Mouse (Mus musculus): ENCODE data around the gene Nek8. TPM values are rescaled to one million over a fixed set of nuclear protein-coding genes. Genes with fewer than 3 reads are reported as not detected.
A peak's percentile ranks its signal among the peaks of the same experiment; 100 is the strongest.

Nek8 gene
- polyA plus RNA-seq, 1 experiment from 2014 or later = 14.1 TPM

- DNase-seq (ENCODE audit: low spot score) = no peak
These were observed 9.1 kb downstream of the Nek8 start for GRCm38 (mm10) chr11:78167257-78167959.

- DNase-seq (ENCODE audit: low spot score) = no peak
These were observed 9.8 kb downstream of the Nek8 start for GRCm38 (mm10) chr11:78166640-78167039.

DNA sequence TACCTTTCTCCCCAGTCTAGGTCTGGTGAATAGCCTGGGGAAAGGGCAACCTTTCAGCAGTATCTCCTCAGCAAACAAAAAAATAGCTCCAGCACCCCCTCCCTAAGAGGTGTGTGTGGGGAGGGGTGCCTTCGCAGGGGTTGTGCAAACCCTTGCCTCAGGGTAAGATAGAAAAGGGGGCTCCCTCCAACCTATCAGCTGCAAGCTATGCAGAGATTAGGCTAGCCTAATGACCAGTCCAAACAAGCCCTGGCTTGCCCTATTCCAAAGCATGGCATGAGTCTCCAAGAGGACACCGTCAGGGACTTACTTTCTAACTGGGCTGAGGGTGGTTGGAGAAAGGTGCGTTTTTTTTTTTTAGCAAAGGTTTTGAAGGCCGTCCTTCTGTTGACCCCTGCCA, 10.3 kb downstream of the Nek8 start:
- no peak for DNase-seq (ENCODE audit: low spot score)

GRCm38 (mm10) chr11:78165761-78166109, 10.7 kb downstream of the Nek8 start:
- no peak for DNase-seq (ENCODE audit: low spot score)

- peak; percentile 88 for DNase-seq (ENCODE audit: low spot score)
These were observed 11.3 kb downstream of the Nek8 start, which contains the start of gene Traf4 for GRCm38 (mm10) chr11:78164924-78165760. Gene Traf4 (minus strand): TSS chr11:78165589.

DNA sequence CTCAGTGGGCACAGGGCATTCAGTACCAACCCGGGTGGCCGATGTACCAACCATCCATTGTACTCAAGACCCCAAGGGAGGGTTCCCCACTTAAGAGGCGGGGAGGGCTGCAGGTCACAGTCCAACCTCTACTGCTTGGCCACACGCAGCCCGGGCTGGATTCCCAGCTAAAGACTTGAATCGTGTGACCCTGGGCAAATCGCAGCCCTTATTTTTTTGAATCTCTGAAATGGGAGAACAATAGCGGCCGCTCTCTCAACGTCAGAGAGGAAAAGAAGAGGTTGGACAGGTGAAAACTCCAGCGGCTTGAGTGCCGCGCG, 11.9 kb downstream of the Nek8 start:
- DNase-seq (ENCODE audit: low spot score) = no peak

- DNase-seq (ENCODE audit: low spot score) = peak; percentile 79
These were observed 12.5 kb downstream of the Nek8 start for GRCm38 (mm10) chr11:78163681-78164603.

DNA sequence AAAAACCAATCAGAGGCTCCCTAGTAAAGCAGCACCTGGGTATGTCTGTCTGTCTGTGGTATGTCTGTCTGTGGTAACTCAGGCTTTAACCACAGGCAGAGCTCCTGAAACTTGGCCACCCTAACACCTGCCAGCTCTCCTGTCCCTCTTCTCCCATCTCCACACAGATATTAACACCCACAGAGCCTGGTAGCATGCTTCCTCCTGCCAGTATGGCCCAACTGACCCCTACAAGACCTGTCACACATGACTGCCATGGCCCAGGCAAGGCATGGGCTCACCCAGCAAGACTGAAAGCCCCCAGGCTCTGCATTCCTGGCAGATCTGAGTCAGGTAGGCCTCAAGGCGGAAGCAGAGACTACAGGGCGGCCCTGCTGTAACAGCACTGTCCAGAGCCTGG, 13.4 kb downstream of the Nek8 start:
- peak; percentile 39 for DNase-seq (ENCODE audit: low spot score)

DNA sequence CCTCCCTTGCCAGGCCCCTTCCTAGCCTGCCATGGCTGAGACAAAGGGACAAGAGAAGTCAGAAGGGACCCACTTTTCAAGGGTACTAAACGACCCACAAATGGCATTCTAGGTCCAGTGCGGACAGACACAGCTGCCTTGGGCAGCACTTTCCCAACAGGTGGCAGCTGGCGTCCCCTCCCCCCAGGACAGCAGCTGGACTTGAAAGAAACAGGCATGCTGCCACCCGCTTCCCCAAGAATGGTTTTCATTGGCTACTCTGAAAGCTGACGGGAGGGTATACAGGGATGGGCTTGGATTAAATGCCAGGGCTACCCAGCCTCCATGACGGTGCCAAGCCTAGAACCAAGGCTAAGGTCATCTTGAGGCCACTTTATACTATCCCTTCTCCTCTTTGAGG, 14.0 kb downstream of the Nek8 start:
- no peak for DNase-seq (ENCODE audit: low spot score)

DNA sequence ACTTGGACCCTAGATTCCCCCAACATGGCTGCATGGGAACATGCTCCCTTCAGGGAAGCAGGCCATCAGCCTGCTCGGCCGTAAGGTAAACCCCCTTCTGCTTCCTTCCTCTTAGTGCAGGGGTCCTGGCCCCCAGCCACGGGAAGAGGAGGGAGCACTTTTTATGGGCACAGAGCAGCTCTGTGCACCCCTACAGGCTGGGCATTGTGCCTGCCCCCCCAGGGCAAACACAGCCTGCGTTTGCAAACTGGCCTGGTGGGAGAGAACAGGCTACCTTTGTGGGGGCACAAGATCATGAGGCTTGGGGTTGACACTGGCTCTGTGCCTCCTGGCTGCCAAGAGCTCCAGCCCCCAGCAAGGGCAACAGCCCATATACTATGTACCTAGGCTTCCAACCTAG, 14.5 kb downstream of the Nek8 start:
- no peak for DNase-seq (ENCODE audit: low spot score)

DNA sequence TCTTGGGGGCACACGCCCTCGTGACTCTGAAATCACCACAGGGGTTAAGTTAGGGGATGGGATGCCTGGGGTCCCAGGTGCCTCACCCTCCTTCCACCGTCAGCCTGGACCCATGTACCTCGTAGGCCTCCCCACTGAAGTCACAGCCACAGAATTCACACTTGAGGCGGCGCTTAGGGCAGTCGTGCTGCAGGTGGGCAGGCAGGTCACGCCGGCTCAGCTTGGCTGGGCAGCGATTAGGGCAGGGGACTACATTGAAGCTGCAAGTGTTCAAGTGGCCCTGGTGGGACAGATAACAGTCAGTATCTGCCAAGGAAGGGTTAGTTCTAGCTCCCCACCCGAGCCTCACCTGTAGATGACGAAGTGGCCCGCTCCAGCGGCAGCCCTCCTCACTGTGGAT, 15.3 kb downstream of the Nek8 start:
- no peak for DNase-seq (ENCODE audit: low spot score)

- DNase-seq (ENCODE audit: low spot score) = no peak
These were observed 15.8 kb downstream of the Nek8 start for GRCm38 (mm10) chr11:78160675-78161074.

DNA sequence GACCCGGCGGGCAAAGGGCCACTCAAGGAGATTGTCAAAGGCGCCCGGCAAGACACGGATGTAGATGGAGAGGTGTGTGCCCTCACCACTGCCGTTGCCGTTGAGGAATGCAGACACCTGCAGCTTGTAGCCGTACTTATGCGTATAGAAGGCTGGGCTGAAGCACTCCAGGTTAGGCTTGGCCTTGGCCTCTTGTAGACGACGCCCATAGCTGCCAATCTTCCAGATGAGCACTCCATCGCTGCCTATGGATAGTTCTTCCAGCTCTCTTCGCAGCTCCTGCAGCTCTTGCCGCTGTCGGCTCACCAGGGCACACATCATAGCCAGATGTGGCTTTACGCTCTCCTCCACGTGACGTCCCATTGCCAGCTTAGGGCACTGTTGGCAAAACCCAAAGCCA, 16.3 kb downstream of the Nek8 start:
- DNase-seq (ENCODE audit: low spot score) = no peak

DNA sequence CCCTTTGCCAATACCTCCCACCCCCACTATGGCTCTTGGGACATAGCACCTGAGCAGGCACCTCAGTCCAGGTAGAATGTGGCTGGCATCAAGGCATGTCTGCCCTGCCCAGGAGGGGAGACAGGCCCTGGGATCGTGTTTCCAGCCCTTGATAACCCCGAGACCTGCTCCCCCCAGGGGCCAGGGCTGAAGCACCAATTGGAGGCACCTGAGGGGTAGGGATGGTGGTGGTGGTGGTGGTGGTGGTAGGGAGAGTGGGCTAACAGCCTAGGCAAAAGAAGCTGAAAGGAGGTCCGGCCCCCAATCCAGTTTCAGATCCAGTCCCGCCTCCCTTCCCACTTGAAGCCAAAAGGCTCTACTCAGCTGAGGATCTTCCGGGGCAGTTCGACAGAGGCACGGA, 16.9 kb downstream of the Nek8 start:
- DNase-seq (ENCODE audit: low spot score) = no peak

DNA sequence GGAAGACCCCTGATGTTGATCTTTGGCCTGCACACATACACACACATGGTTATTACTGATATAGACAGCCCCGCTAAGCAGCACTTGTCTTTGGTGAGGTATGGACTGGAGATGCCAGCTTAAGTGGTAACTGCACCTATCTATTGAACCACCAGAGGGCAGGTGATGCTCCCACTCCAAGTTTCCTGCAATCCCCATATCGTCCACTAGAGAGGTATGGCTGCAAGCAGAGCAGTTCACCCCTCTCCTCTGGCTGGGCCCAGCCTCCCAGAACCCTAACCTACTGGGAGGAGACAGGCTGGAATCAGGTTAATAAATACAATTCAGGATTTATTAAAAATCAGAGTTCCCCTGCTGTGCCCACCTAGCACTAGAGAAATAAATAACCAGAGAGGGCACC, 17.4 kb downstream of the Nek8 start:
- DNase-seq (ENCODE audit: low spot score) = peak; percentile 87

GRCm38 (mm10) chr11:78156156-78156699, 20.2 kb downstream of the Nek8 start:
- DNase-seq (ENCODE audit: low spot score) = no peak

GRCm38 (mm10) chr11:78155674-78156073, 20.8 kb downstream of the Nek8 start:
- no peak for DNase-seq (ENCODE audit: low spot score)

- no peak for DNase-seq (ENCODE audit: low spot score)
These were observed 22.7 kb downstream of the Nek8 start for GRCm38 (mm10) chr11:78153778-78154177.

- DNase-seq (ENCODE audit: low spot score) = no peak
These were observed 23.9 kb downstream of the Nek8 start for GRCm38 (mm10) chr11:78152299-78153231.

DNA sequence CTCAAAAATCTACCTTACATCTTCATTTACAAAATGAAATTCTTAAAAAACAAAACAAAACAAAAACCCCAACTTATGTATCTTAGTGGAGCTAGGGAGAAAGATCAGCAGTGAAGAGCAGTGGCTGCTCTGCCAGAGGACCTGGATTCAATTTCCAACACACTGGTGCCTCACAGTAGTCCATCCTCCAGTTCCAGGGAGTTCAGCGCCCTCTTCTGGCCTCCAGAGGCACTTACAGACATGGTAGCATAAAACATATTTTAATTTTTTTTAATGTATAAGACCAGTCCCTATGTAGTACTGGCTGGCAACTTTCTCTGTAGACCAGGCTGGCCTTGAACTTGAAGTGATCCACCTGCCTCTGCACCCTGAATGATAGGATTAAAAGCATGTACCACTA, 25.3 kb downstream of the Nek8 start:
- DNase-seq (ENCODE audit: low spot score) = no peak
